Mouse (Mus musculus): Measurements from ENCODE around the gene Pdk2.

DNA sequence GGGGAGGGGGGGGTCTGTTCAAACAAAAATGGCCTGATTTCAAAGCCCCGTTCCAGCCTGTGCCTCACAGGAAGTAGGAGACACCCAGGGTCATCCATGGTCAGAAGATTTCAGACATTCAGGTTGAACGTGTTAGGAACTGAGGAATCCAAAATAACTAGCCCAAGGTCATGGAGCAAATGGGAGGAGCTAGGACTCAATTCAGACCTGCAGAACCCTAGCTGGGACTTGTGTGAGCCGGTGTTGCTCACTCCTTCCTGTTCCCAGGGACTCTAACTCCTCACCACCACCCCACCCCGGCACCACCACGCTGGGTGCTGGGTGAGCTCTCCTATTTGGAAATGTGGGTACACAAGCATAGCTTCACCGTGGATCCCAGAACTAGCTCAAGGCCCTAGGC, 53.8 kb downstream of the Pdk2 start:
- no peak for TF ChIP-seq CTCF (IDR thresholded peaks at IDR 0.05; ENCODE audit: extremely low read depth, insufficient read depth, low read length)
- TF ChIP-seq POLR2A (IDR thresholded peaks at IDR 0.05; ENCODE audit: extremely low read depth, insufficient read depth, low read length), result no peak

Data from cortical plate, adult 2 months (tissue).